Mouse (Mus musculus) embryonic facial prominence, embryonic 11.5 days (tissue): ENCODE data around the gene Scrn3. TPM values are rescaled to one million over a fixed set of nuclear protein-coding genes. Genes with fewer than 3 reads are reported as not detected.

Experiments
- ATAC-seq: fragments of 200-750 bp; cut with Nextera tagmentation; replicated peaks from 2 replicates; pipeline ENCODE4 v1.8.0; 2017; ENCODE audit warnings: low read depth; ENCODE audit not compliant: insufficient number of reproducible peaks, low FRiP score, low TSS enrichment
- DNase-seq: peaks from one replicate; pipeline ENCODE4 v3.0.0-alpha.2; 2015; ENCODE audit warnings: low spot score
- H3K27ac ChIP-seq: fragments of 300-500 bp; sonication (generic); replicated peaks from 2 replicates; pipeline ENCODE4 v1.5.1; 2014; ENCODE audit warnings: mild to moderate bottlenecking, low read depth, low read length, control low read depth
- H3K27me3 ChIP-seq: fragments of 300-500 bp; sonication (generic); 2 replicates; pipeline ENCODE4 v1.6.1; 2014; ENCODE audit warnings: mild to moderate bottlenecking, low read length, moderate library complexity, mixed read lengths; ENCODE audit not compliant: control insufficient read depth, insufficient read depth
- H3K36me3 ChIP-seq: fragments of 300-500 bp; sonication (generic); replicated peaks from 2 replicates; pipeline ENCODE4 v1.6.1; 2014; ENCODE audit warnings: low read depth, mild to moderate bottlenecking, low read length, moderate library complexity, mixed read lengths; ENCODE audit not compliant: control insufficient read depth, insufficient read depth
- H3K4me1 ChIP-seq: fragments of 300-500 bp; sonication (generic); 2 replicates; pipeline ENCODE4 v1.6.1; 2014; ENCODE audit warnings: low read length, mixed read lengths; ENCODE audit not compliant: control insufficient read depth, insufficient read depth
- H3K4me2 ChIP-seq: fragments of 300-500 bp; sonication (generic); 2 replicates; pipeline ENCODE4 v1.6.1; 2014; ENCODE audit warnings: low read depth, mild to moderate bottlenecking, control low read depth, low read length, moderate library complexity
- H3K4me3 ChIP-seq: fragments of 300-500 bp; sonication (generic); 2 replicates; pipeline ENCODE4 v1.5.1; 2014; ENCODE audit warnings: low read depth, low read length, control low read depth
- H3K9ac ChIP-seq: fragments of 300-500 bp; sonication (generic); replicated peaks from 2 replicates; pipeline ENCODE4 v1.6.1; 2014; ENCODE audit warnings: mild to moderate bottlenecking, control low read depth, low read length
- H3K9me3 ChIP-seq: fragments of 300-500 bp; sonication (generic); replicated peaks from 2 replicates; pipeline ENCODE4 v1.6.1; 2016; ENCODE audit warnings: mild to moderate bottlenecking, low read length, inconsistent platforms, mixed read lengths; ENCODE audit not compliant: control insufficient read depth
- WGBS: fragments of 180-500 bp; shearing (Covaris S2); extraction: QIAGEN DNeasy Blood & Tissue Kit; methylation state at CpG from one replicate; pipeline ENCODE4 v1.1.7; 2014; 5-methylcytosine and 5-hydroxymethylcytosine counted together
- polyA plus RNA-seq: library from polyadenylated mRNA; unstranded; fragments of >200 nt; fragmentation: Nextera tagmentation; extraction: Ambion mirVana; gene quantifications from 2 replicates; pipeline ENCODE4 v1.2.1, GENCODE M21; 2014

Gene Scrn3
- polyA plus RNA-seq, 1 experiment from 2014 or later: 14.5 TPM

DNA sequence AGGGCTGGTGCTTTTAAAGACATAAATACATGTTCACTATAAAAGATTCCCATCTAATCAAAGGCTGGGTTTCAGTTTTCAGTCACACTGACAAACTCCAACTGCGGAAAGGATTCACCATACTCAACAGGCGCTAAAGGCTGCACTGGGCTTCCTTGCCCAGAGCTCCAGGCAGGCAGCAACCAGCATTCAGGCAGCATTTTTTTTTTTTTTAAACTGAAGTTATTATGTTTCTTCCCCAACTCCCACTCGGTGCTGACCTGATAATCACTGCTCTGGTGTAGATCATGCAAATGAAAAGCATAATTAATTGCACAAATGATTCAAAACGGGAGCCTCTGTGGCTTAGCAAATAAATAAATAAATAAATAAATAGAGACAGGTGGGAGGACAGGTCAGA is 44.6 kb upstream of the Scrn3 start:
- Histone ChIP-seq H3K4me1 (peaks cover 3% of the 10 kb centered on the region; the same call in 1 of the 2 replicates), H3K4me2 (no peak overlapping the region), H3K4me3 (no peak overlapping the region), H3K27me3 (peaks cover 67% of the 10 kb centered on the region), H3K9ac (no peak overlapping the region), H3K27ac (no peak overlapping the region), H3K9me3 (no peaks in the 10 kb centered on the region), H3K36me3 (no peaks in the 10 kb centered on the region)
- DNase-seq: peak; percentile 15
- ATAC-seq: no peak
- WGBS: under 1% methylated on average over 4 of the region's 4 CpGs

DNA sequence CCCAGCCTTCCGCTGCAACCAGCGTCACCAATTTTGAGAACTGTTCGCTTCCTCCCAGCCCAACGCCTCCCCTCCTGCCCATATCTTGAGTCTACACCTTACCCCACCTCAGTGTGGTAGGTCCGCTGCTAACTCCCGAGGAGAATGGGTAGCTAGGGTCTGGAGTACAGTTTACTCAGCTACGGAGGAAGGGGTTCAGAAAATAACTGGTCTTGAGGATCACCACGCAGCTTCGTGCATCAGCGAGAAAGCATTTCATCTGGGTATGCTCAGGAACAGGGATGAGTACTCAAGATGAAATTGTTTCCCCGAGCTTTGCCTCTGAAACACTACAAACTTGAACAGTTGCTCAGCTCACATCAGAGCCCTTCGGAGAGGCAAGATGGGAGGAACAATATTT is 44.1 kb upstream of the Scrn3 start:
- under 1% methylated on average over 12 of the region's 12 CpGs for WGBS
- no peaks in the 10 kb centered on the region for H3K36me3 ChIP-seq
- H3K4me2 ChIP-seq: no peak overlapping the region
- H3K27ac ChIP-seq: no peak overlapping the region
- peaks cover 7% of the 10 kb centered on the region; the same call in 1 of the 2 replicates for H3K4me1 ChIP-seq
- peaks cover 67% of the 10 kb centered on the region for H3K27me3 ChIP-seq
- ATAC-seq: no peak
- DNase-seq: peak; percentile 26
- no peak overlapping the region for H3K9ac ChIP-seq
- H3K4me3 ChIP-seq: no peak overlapping the region
- H3K9me3 ChIP-seq: no peaks in the 10 kb centered on the region

DNA sequence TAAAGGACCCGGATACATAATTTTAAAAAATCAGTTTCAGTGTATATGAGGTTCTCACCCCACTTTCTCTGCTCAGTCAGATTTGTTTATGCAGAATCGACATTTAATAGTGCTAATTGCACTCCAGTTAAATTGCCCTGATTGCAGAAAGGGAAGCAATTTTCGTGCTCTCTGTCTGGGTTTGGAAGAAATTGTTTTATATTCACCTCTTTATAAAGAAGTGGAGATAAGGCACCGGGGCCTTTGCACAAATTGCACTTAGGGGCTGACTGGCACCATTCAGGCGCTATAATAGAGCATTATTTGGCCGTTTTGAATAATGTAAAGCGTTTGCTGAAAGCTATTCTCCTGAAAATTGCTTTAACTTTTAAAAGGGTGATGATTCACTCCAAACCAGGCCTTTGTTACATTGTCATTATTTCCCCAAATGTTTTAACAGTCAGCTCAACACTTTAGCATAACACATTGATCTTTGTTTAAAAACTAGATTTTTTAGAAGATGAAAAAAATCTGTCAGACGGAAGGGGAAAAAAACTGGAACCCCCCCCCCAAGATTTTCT is 43.5 kb upstream of the Scrn3 start:
- peak; percentile 35 for DNase-seq
- Histone ChIP-seq H3K4me1 (peaks cover 7% of the 10 kb centered on the region; the same call in 1 of the 2 replicates), H3K27me3 (peaks cover 70% of the 10 kb centered on the region)

DNA sequence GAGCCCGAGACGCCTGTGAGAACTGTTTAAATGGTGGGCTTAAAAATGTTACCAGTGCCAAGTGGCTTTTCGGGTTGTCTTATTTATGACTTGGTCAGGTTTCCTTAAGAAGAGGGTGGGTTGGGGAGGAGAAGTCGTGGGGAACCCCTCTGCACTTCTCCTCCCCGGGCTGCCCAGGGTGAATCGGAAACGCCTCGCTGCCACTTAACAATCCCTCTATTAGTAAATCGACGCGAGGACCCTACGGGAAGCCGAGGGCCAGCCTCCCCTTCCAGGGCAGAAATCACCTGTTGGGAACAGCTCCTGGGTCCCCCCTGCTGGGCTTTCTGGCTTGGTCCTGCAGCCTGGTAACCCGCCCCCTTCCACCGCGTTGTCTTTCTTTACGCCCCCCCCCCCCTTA is 42.7 kb upstream of the Scrn3 start:
- ATAC-seq (no peak), DNase-seq (peak; percentile 28)
- Histone ChIP-seq H3K27ac (no peak overlapping the region), H3K9me3 (no peaks in the 10 kb centered on the region), H3K4me2 (no peak overlapping the region), H3K9ac (no peak overlapping the region), H3K27me3 (peaks cover 71% of the 10 kb centered on the region), H3K36me3 (no peaks in the 10 kb centered on the region), H3K4me3 (no peak overlapping the region), H3K4me1 (peaks cover 9% of the 10 kb centered on the region; the same call in 1 of the 2 replicates)
- 0% methylated on average over 16 of the region's 17 CpGs for WGBS

More for the DNA sequence above, 43.5 kb upstream of the Scrn3 start:
- no peak for ATAC-seq
- 6% methylated on average over 8 of the region's 8 CpGs for WGBS
- Histone ChIP-seq H3K36me3 (no peaks in the 10 kb centered on the region), H3K27ac (no peak overlapping the region), H3K9ac (no peak overlapping the region), H3K4me3 (no peak overlapping the region), H3K9me3 (no peaks in the 10 kb centered on the region), H3K4me2 (no peak overlapping the region)

DNA sequence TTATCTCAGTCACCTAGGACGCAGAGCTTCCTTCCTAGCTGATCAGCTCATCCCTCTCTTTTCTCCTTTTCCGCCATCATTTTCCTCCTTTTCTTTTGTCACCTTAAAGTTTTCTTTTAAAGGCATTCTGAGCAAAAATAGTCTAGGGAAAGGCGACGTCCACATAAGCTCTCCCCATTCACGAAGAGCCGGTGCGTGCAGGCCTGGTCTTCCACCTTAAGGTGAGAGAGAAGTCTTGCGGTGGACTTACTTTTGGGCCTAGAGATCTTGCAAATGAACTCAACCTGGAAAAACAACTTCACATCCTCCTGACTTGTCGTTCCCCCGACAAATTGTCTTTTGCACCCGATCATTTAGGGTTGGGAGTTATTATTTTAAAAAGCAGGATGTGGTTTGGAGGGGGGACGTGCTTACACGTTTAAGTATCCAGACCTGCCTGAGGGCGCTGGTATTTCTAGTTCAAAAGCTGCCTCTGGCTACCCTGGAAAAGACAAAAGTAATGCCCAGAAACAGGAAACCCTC is 42.3 kb upstream of the Scrn3 start:
- no peak overlapping the region for H3K27ac ChIP-seq
- peaks cover 69% of the 10 kb centered on the region for H3K27me3 ChIP-seq
- no peak overlapping the region for H3K4me2 ChIP-seq
- peaks cover 8% of the 10 kb centered on the region; the same call in 1 of the 2 replicates for H3K4me1 ChIP-seq
- DNase-seq (peak; percentile 32), ATAC-seq (no peak)
- no peaks in the 10 kb centered on the region for H3K9me3 ChIP-seq
- no peak overlapping the region for H3K4me3 ChIP-seq
- WGBS: under 1% methylated on average over 14 of the region's 14 CpGs
- H3K9ac ChIP-seq: no peak overlapping the region
- H3K36me3 ChIP-seq: no peaks in the 10 kb centered on the region

DNA sequence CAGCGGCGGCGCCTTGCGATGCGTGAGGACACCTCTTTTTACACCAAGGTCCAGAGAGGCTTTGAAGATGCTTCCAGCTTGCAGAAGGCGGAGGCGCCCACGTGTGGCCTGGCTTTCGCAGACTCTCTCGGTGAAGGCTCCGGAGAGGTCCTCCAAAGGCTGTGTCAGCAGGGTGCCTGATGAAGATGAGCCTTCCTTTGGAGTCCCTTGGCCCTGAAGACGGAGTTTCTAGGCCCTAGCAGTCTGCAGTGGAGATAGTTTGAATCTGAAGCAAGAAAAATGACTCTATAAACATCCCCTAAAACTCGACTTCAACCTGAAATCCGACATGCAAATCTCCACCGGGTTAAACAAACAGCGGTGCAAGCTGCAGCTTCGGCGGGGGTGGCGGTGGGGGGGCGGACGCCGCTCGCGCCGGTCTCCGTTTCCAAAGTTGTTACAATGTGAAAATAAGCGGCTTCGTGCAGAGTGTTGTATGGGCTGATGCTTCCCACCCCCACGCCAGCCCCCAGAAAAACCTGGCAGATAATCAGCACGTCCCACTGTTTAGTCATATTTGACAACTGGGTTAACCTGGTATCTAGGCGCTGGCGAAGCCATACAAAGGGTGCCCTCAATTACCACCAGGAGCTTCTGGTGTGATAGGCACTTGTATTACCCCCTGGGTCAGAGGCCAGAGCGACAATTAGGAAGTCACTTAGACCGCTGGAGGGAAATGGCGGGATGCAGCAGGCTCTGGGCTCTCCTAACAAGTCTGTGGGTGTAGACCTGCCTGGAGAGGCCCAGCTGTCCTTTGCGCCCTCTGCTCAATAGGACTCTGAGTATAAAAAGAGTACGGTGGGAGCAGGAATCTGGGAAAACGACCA is 41.6 kb upstream of the Scrn3 start:
- no peaks in the 10 kb centered on the region for H3K9me3 ChIP-seq
- no peak overlapping the region for H3K27ac ChIP-seq
- H3K4me3 ChIP-seq: 0 out of 2 replicates have a peak overlapping the region, but pooled peaks have one; percentile 17
- peaks cover 8% of the 10 kb centered on the region; the same call in 1 of the 2 replicates for H3K4me1 ChIP-seq
- H3K36me3 ChIP-seq: no peaks in the 10 kb centered on the region
- H3K27me3 ChIP-seq: peaks cover 62% of the 10 kb centered on the region
- no peak for ATAC-seq
- DNase-seq: peak; percentile 38
- H3K4me2 ChIP-seq: peak overlapping the region; percentile 4
- no peak overlapping the region for H3K9ac ChIP-seq
- under 1% methylated on average over 38 of the region's 38 CpGs for WGBS

DNA sequence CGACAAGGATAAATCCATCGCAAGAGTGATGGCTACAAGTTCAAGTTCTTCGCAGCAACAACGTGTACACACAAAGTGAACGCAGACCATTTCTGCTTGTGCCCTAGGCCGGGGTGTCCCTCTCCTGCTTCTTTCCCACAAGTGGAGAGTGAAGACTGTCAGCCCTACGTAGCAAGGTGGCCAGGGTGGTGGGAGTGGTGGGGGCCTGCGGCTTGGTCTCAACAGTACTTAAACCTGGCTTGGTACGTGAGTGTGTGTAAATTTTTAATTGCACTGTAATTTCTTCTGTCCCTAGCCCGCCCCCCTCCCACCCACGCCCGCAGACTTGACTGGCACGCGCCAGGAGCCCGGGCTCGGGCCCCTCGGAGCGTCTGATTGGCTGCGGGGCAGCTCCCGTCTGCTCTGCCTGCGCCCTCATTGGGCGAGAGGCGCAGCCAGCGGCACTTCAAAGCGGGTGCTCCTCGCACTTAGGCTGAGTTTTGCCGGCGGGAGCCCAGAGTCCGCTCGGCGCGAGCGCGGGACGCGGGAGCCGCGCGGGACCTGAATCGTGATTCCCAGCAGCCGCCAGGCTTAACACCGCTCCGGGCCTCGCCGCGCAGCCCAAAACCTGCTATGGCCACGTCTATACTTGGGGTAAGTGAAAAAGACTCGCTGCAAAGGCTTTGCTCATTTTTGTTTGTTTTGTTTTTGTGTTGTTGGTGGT is 40.8 kb upstream of the Scrn3 start, which contains the start of gene Sp9:
TSS of gene Sp9 (plus strand) at position 467 of the 703 bp plus-strand sequence.
- Histone ChIP-seq H3K27me3 (peaks cover 59% of the 10 kb centered on the region), H3K27ac (no peak within 1 kb of the TSS), H3K36me3 (no peaks in the 10 kb centered on the region), H3K4me3 (peak within 1 kb of the TSS; percentile 34), H3K4me1 (peaks cover 8% of the 10 kb centered on the region; the same call in 1 of the 2 replicates), H3K9me3 (no peaks in the 10 kb centered on the region), H3K9ac (no peak within 1 kb of the TSS; the same call in 1 of the 2 replicates), H3K4me2 (peak within 1 kb of the TSS; percentile 67)
- under 1% methylated on average over 47 of the region's 48 CpGs for WGBS
- DNase-seq (peak; percentile 88), ATAC-seq (peak; percentile 81)
